Mouse (Mus musculus): ENCODE measurements around the gene Hhipl1.

The Hhipl1 gene

DNA sequence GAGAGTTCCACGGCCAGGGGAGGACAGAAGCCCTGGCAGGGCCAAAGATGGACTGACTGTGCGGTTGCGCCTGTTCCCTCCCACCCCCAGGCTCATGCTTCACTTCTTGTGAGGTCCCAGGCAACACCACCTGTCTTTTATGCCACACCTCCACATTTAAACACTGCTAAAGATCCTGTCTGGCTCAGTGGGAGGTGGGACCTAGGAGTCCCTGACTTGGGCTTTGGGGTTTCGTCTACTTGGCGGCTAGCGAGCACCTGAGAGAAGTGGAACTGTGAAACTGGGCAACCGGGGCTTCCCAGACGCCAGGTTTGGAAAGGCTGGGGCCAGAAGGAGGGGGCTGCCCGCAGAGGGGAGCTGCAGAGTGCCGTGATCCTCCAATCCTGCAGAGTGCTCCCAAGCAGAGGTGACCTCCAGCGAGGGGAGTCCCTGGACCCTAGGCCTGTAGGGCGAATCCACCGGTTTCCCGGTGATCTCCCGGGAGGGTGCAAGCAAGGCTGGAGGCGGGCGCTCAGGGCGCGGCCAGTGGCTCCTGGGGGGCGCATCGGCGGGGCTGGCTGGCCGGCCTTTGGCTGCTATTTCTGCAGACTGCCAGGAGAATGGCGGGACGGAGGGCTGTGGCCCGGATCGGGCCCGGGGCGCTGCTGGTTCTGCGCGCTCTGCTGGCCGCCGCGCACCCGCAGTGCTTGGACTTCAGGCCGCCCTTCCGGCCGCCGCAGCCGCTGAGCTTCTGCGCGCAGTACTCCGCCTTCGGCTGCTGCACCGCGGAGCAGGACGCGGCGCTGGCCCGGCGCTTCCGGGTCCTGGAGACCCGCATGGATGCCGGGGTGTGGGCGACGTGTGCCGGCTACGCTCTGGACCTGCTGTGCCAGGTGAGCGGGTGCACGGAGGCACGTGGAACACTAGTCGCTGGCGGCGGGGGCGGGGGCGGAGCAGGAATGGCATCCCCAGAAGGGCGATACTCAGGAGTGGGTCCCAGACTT, at the start of gene Hhipl1:
Gene Hhipl1 (plus strand): TSS at position 459 of the 983 bp plus-strand sequence.
- DNase-seq: peak; percentile 33 to 78

DNA sequence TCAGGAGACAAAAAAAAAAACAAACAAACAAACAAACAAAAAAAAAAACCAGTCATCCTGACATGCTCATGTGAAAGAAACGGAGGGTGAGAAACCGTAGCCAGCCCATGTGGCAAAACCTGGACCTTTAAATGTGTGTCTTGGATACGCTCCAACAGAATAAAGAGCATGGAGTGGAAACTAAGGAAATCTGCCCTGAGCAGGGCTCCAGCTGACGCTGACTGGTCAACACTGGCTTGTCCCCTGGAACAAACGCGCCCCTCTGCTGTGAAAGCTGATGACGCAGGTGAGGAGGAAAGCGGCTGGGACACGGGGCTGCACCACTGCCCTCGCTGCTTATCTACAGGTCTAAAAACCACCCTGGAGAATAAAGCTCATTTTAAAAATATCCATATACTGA, 49.3 kb upstream of the Hhipl1 start:
- DNase-seq: peak in 1 of 2 experiments; percentile 70

DNA sequence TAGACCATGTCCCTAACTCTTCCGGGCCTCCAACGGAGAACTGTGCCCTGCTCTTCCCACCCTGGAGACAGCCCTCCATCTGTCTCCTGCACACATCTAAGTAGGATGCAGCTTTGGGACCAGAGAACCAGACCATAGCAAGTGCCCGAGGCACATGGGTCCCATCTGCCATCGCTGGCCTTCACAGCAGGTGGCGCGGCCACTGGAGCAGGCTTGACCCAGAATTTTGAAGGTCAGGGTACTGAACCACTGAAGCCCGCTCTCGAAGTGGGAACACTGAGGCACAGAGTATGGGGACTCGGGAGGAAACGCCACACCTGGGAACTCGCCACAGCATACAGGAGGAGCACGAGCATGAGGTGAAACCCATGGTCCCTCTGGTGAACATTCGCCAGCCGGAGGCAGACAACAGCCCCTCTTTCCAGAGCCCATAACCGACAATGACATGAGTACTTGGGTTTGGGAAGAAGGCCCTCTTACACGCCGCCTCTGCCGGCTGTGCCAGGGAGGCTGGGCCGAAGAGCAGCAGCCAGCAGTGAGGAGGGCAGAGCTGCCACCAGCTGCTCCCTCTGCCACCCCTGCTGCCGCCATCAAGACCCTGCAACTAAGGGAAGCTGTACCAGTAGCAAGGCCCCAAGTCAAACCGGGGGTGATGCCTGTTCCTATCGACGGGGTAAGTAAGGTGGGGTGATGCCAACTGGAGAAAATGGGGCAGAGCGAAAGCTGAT, 46.6 kb upstream of the Hhipl1 start:
- DNase-seq: no peak

DNA sequence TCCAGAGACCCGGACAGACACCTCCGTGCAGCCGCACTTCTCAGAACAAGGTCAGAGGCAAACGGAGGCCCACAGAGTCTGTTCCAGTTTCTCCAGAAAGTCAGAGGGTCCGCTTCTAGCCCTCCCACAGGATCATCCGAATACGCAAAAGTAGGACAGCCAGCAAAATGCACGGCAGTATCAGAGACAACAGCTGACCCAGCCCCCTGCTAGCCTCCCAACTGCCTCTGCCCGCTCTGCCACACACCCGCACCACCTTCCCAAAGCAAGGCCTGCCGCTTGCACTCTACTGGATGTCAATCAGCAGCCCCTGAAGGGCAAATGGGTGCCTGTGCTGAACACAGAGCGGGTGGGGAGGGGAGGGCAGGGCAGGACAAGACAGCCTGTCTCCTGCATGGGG, 45.1 kb upstream of the Hhipl1 start:
- DNase-seq: no peak

DNA sequence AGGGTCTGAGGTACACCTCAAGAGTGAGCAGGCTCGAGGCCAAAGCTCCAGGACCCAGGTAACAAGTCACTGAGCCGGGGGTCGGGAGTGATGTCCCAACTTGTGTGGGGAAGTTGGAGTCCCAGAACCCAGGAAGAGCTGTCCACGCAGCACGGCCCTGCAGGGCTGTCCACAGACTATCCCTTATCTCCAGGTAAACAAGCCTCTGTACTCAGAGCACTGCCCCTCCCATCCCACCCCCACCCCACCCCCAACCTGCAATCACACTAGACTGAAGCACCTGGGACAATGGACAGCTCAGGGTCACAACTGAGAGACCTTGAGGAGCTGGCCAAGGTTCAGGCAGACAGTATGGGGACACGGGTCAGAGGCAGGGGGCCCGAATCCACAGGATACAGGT, 41.2 kb upstream of the Hhipl1 start:
- DNase-seq: no peak

DNA sequence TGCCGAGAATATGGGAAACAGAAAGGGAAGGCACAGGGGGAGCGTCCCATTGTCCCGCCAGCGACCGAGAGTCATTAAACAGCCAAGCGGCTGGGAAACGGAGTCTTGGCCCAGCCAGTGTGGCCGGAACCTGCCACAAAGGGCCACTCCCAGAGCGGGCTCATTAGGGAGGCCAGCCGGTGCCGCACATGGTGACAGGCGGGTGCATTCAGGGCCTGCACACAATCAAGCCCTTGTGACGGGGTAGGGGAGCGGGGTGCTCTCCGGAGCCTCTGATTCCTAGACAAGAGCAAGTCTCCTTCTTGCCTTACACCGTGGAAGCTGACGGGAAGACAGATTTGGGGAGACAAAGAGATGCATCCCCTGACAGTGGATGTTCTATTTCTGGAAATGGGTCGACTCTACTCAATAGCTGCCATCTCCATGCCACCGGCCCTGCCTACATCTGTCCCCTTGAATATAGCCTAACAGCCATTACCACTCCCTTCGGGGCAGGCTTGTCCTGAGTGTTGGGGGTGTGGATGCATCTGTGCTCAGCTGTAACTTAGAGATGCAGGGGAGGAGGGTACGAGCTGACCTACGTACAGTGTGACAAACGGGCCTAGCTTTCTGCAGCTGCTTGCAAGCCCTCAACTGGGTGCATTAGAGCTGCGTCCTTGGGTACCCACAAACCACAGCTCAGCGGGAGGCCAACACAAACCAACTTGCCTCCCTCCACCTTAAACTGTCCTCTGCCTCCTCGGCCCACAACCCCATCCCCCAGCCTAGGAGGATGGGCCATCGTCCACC, 40.0 kb upstream of the Hhipl1 start:
- DNase-seq: peak in 1 of 2 experiments; percentile 53

DNA sequence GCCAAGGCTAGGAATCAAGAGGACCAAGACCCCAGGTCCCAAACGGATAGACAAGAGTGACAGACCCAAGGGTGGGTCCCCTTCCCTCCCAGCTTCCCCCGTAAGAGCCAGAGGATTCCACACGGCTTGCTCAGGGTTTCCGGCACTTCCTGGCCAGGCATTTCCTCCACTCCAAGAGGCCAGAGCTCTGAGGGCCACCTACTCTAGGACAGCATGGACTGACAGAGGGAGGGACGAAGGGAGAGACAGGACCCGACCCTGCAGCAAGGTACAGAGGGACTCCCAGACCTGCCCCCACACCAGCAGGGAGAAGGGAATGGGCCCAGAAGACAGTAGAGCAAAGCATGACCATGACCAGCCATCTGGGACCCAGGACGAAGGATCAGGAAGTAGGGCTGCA, 38.4 kb upstream of the Hhipl1 start:
- peak in 1 of 2 experiments; percentile 52 for DNase-seq

DNA sequence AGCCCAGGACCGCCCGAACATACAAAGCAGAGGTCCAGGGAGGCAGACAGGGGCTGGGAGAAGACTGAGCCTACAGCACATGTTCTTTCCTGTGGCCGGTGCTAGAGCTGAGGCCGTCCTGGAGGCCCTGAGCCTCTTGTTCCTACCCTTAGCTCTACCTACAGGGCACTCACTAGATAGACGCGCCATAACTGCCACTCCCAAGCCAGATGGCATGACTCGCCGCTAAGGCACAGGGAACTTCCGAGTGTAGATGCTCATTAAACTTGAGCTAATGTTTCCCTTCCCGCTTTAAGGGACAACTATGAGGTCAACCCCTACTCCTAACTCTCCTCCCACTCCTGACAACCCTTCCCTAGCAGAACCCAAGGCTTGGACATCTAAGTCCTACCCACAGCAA, 37.1 kb upstream of the Hhipl1 start:
- DNase-seq: no peak

DNA sequence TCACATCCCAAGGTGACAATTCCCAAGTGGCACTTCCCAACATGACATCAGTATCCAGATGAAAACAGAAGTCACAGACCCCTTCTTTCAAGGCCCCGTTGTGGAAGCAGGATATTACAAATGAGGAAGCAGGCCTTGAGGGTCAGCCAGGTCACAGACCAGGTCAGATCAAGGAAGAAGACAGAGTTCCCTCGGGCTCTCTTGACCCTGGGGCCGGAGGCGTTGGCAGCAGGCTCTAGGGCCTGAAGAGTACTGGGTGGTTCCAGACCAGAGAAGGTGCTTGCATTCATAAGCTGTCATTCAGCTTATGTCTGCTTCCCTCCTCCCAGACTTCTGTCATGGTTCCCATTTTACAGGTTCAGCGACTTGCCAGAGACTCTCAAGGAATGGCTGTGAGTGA, 36.4 kb upstream of the Hhipl1 start:
- DNase-seq: peak in 1 of 2 experiments; percentile 31

DNA sequence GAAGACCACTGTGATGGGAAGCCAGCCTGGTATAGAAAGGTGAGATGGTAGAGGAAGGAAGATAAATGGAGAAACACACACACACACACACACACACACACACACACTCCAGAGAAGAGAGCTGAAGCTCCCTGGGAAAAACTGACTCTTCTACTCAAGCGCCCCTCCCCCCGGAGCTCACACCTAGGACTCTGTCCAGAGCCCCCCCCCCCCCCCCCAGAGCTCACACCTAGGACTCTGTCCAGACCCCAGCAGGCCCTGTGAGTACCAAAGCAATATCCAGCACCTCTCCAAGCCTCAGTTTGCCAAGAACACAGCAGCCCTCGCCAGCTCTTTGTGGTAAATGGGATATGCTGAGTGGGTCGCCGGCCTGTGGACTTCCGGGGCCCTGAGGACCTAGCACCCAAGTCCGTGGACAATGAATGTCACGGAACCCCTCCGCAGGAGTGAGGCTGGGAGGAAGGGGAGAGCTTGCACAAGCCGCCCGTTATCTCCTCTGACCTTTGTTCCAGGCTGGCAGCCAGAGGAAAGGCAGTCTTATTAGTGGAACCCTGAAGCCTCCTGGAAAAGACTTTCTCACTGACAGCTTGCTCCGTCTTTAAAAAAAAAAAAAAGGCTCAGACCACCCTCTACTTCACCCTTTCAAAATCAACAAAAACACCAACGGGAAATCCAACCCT, 35.7 kb upstream of the Hhipl1 start:
- DNase-seq: peak; percentile 71 to 72

DNA sequence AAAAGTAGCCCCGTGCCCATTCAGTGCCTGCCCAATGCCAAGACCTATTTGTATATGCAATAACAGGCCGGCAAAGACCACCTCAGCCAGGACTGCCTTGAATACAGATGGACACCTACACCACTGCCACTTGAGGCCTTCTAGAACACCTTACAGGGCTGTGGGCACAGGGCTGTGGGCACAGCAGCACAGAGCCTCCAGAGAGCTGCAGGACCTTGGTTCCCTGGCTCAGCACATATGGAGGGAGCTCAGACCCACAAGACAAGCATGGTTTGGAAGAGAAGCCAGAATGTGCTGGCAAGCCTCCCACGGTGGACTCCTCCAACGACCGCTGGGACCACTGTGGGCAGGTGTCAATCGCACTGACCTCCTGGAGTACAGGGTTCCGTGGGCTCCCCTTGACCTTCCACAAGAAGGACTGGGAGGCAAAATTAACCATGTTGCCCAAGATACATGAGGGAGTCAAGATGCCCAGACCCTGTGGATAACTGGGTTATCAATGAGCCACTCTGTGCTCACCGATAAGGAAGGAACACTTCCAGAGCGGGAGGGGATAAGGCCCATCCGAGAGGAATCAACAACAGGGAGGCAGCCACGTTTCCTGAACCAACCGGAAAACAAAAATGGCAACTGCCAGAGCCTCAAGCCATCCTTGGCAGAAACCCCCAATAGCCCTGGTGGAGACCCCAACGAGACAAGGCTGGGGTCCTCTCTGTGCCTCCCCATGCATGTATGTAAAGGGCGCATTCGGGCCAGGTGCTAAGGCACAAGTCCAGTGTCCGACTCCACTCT, 34.5 kb upstream of the Hhipl1 start:
- no peak for DNase-seq

DNA sequence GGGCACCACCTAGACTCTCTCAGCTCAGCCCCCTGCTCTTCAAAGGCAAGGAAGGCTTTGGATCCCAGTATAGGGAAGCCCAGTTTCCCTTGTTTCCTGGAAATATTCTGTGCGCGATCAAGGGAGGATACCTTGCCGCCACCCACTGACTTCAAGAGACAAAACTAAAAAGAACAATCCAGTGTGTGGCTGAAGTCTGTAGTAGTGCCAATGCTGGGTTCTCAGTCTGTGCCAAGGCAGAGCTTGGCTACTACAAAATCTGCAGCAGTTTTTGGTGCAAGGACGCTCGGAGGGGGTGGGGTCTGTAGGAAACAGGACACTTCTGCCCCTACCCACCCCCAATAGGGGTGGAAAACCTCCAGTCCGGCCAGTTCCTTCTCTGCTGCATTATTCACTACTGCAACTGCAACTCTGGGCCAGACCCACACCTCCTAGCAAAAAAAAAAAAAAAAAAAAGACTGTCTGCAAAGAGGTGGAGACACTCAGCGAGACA, 33.9 kb upstream of the Hhipl1 start:
- no peak for DNase-seq

DNA sequence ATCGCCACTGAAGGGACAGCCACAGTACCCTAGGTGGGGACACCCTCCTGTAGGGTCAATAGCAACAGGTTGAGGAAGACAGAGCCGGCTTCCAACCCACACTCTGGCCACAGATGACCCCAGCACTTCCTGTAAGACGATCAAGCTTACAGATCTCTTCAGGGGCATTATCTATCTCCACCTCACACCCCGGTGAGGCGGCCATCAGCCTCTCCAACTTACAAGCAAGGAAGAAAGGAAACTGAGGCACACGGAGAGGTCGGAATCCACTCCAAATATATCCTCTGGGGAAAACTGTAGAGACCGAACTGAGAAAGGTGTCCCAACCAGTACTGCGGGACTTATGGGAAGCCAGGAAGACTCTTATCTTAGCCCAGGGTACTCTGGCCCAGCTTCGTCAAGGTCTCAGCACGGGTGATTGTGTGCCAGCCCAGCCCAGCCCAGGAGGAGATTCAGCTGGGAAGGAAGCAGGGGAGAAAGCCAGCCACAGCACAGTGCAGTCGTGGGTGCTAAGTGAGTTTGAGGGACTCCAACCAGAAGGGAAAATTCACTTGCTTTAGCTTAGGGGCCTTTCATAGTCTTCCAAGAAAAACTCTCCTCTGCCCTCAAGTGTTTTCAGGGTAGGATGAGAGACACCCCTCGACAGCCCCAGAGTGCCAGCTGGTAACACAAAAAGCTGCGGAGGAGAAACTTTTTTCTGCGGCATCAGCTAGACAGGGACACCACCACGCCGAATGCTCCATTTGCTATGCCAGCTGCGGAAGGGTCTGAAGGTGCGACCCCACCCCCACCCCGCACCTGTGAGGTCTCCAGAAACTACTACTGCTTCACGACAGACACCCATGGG, 32.4 kb upstream of the Hhipl1 start:
- DNase-seq: no peak

DNA sequence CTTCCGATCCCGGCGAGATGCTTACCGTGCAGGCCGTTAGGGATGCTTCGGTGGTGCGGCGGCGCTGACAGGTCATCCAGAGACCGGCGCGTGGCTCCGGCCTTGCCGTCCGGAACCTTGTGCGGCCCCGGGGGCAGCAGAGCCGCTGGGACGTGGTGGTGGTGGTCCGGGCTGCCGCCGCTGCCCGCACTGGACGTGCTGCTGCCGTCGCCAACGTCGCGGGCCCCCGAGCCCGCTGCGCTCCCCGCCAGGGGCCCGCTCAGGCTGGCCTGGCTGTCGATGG, 31.8 kb upstream of the Hhipl1 start:
- peak in 1 of 2 experiments; percentile 29 for DNase-seq

DNA sequence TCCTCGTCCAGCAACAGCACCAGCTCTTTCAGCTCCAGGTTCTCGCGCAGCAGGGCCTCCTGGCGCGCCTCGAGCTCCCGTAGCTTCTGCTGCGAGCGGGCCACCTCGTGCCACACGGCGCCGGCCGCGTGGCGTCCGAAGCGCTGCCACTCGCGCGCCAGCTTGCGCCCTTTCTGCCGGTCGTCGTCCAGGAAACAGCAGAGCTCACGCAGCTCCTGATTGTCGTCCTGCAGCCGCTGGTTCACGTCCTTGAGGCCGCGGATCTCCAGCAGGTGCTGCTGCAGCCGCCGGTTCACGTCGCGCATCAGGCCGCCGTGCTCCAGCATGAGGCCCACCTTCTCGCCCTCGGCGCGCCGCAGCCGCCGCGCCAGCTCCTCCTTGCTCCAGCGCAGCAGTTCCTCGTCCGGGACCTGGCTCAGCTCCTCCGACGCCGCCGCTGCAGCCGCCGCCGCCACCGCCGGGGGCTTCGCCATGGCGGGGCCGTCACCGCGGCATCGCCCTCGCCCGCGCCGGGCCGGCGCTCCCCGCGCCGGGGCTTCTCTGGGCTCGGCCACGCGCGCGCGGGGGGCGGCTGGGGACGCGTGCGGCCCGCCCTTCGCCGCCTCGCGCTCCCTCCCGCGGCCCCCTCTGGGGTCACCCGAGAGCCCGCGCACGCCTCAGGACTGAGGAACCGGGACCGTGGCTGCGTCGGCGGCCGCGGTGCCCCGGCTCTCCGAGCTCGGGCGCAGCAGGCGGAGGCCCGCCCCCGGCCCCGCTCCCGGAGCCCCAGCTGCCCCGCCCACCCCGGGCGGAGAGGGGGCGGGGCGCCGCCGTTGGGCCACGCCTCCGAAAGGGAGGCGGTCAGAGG, 31.2 kb upstream of the Hhipl1 start, which contains the start of gene Ccdc85c:
Gene Ccdc85c (minus strand): TSS at position 765 of the 847 bp plus-strand sequence.
- peak in 1 of 2 experiments; percentile 59 for DNase-seq

DNA sequence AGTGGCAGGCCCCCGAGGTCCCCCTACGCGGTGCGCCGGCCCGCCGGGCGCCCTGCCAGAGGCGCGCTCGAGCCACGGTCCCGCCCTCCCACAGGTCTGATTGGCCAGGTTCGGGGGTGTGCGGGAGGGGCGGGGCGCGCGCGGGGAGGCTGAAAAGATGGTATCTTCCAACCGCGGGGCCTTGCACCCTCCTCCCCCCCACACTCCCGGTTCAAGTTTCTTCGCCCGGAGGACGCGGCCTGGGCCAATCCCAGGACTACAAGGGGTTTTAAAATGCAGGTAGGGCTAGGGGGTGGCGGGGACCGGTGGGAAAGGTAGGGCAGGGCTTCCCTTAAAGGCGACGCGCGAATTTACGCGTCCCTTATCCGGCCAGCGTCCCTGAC, 30.6 kb upstream of the Hhipl1 start:
- peak; percentile 97 to 98 for DNase-seq

DNA sequence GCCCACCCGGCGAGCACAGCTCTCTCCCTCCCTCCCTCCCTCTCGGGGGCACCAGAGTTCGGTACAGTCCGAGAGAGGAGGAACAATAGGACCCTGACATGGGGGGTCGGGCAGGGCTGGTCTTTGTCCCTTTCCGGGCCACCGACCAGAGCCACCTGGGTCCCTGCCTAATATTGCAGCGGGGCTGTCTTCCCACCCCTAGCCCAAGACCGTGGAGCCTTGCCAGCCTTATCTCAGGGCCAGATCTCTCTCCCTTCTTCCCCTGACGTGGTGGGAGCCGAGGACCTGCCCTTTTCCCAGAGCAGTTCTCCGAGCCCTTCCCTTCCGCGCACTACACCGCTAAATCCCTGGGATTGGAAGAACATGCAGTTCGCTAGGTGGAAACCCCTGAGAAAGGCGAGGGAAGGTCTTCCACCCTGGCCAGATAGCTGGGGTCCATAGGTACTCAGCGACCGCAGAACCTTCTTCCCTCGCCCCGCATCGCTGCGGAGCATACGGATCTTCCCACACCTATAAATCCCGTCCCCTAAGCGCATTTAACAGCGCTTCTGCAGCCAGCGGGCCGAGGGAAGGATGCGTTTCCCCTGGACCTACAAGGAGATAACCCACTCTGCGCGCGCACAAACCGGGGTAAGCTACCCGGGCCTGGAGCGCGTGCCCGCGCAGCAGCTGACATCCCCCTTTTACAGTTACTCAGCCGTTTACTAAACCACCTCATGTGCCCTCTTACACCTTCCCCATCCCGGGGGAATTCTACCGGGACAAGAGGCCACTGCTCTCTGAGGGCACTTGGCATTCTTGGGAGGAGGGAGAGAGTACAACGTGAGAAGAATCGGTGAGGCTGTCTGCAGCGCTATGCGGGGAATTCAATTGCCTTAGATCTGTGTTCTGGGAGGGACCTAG, 29.9 kb upstream of the Hhipl1 start:
- DNase-seq: peak; percentile 53 to 65

DNA sequence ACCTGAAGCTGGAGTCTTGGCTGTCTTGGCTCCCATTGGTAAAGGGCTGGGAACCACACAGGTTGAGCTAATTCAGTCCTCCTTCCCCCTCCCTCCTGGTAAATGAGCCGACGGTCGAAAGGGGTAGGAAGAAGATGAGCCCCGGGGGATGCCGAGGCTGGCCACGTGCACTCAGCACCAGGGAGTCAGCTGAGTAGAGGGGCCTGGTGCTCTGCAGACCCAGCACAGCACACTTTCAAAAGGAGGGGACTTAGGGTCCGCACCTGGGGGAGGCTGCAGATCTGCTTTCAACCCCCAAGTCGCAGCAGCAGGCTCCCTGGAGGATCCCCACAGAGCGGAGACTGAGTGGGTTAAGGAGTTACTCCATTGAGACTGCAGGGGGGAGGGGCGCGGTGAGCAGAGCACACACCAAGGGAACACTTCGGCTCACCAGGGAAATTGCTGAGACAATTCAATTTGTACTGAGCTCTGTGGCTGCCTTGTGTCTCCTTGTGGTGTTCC, 28.7 kb upstream of the Hhipl1 start:
- DNase-seq: peak in 1 of 2 experiments; percentile 58

Measured in kidney, postnatal 36 days (tissue).